Mouse (Mus musculus): ENCODE data around the gene Thop1. TPM values are rescaled to one million over a fixed set of nuclear protein-coding genes. Genes with fewer than 3 reads are reported as not detected.

Gene Thop1
- total and polyA plus RNA-seq, 3 experiments: 81.1 to 123 (median 94.5) TPM

DNA sequence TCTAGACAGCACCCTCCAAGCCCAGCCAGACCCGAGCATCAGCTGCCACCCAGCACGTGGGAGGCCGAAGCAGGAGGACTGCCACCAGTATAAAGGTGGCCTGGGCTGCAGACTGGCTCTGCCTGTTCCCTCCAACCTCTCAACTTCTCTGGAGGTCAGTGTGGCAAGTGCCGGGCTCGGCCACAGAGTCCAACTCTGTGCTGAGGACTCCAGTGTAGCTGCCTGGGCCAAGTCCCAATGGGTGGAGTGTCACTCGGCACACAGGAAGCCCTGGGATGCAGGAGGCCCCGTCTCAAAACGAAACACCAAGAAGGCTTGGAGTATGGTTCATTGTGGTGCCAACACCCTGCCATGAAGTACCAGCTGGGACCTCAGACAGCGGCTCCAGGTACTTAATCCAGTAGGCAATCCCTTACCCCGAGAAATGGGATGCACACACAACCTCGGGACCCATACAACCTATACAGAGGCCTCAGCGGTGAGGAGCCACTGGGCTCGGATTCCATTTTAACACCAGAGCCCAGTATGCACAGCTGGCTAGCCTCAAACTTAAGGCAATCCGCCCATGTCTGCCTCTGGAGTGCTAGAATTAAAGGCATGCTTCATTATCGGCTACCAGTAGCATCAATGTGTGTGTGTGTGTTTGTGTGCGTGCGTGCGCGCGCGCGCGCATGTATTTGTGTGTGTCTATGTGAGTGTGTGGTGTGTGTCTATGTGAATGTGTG lies 12.3 kb upstream of the Thop1 start:
- Histone ChIP-seq H3K9ac (ENCODE audit: insufficient read depth, low read depth) (no peak overlapping the region), H3K79me2 (replicated peaks; ENCODE audit: control insufficient read depth, extremely low read depth, insufficient read depth, poor library complexity, severe bottlenecking) (peaks cover 56% of the 10 kb centered on the region), H3K36me3 (replicated peaks in 1 of 2; ENCODE audit: control insufficient read depth in 1 of 2, insufficient read depth in 1 of 2, low read length in 1 of 2) (peaks cover 14 to 61% of the 10 kb centered on the region in 2 experiments), H3K4me2 (ENCODE audit: insufficient read depth, low read depth, poor library complexity, severe bottlenecking) (no peak overlapping the region), H3K27me3 (replicated peaks) (no peaks in the 10 kb centered on the region), H3K9me3 (replicated peaks; ENCODE audit: low read length) (no peaks in the 10 kb centered on the region), H3K4me1 (ENCODE audit: control insufficient read depth in 1 of 2, insufficient read depth in 2 of 2) (peaks cover 8 to 33% of the 10 kb centered on the region in 2 experiments), H3K4me3 (replicated peaks in 1 of 3; ENCODE audit: low read depth in 2 of 3, low read length in 2 of 3, poor library complexity in 1 of 3) (no peak overlapping the region), H3K27ac (ENCODE audit: insufficient read depth, low read depth) (no peak overlapping the region)
- no peak for TF ChIP-seq ZC3H11A (IDR thresholded peaks at IDR 0.05; ENCODE audit: low read depth, low read length)
- no peak for TF ChIP-seq MXI1 (IDR thresholded peaks at IDR 0.05; ENCODE audit: low read depth, low read length)
- no peak for TF ChIP-seq SIN3A (IDR thresholded peaks at IDR 0.05; ENCODE audit: low read length)
- no peak for TF ChIP-seq ZKSCAN1 (IDR thresholded peaks at IDR 0.05; ENCODE audit: borderline replicate concordance, low read depth, low read length)
- no peak for TF ChIP-seq ELF1 (IDR thresholded peaks at IDR 0.05; ENCODE audit: low read depth, low read length)
- no peak for TF ChIP-seq E2F4 (IDR thresholded peaks at IDR 0.05; ENCODE audit: insufficient replicate concordance, low read depth, low read length)
- TF ChIP-seq RAD21 (IDR thresholded peaks at IDR 0.05; ENCODE audit: low read depth, low read length): no peak
- TF ChIP-seq MAX (IDR thresholded peaks at IDR 0.05; ENCODE audit: low read length): no peak
- no peak for TF ChIP-seq POLR2A (IDR thresholded peaks at IDR 0.05; ENCODE audit: low read depth, low read length)
- TF ChIP-seq ETS1 (conservative IDR thresholded peaks at IDR 0.05; ENCODE audit: low read depth, low read length): no peak
- no peak for TF ChIP-seq JUN (IDR thresholded peaks at IDR 0.05; ENCODE audit: insufficient read depth, low read depth, low read length)
- no peak for TF ChIP-seq USF2 (conservative IDR thresholded peaks at IDR 0.05; ENCODE audit: low read depth, low read length)
- TF ChIP-seq ZNF384 (IDR thresholded peaks at IDR 0.05; ENCODE audit: low read depth, low read length): no peak
- TF ChIP-seq TBP (conservative IDR thresholded peaks at IDR 0.05; ENCODE audit: low read depth, low read length): no peak
- no peak for TF ChIP-seq MAZ (IDR thresholded peaks at IDR 0.05; ENCODE audit: low read depth, low read length)
- DNase-seq (ENCODE audit: extremely low read depth): no peak
- in situ Hi-C loops (cut with MboI; ENCODE audit: low pct_ligation_motif_present, low pct_unique_long_range_greater_than_20kb, low sequenced_read_pairs): no loop called here
- dilution Hi-C loops (cut with MboI; ENCODE audit: extremely low pct_ligation_motif_present, extremely low pct_unique_long_range_greater_than_20kb, low sequenced_read_pairs): no loop called here

DNA sequence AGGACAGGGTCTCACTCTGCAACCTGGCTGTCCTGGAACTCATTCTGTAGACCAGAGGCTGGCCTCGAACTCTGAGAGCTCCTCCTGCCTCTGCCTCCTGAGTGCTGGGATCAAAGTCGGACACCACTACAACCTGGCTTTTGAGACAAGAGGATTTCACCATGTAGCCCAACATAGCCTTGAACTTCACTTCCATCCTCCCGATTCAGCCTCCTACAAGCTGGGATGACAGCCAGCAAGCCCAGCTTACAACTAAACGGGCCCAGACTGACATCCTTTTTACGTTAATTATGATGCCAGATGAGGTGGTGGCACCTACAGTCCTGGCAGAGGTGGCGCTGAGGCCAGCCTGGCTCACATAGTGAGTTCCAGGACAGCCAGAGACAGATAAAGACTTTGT lies 10.9 kb upstream of the Thop1 start:
- no peaks in the 10 kb centered on the region for H3K27me3 ChIP-seq (replicated peaks)
- no peaks in the 10 kb centered on the region for H3K9me3 ChIP-seq (replicated peaks; ENCODE audit: low read length)
- no peak overlapping the region for H3K27ac ChIP-seq (ENCODE audit: insufficient read depth, low read depth)
- dilution Hi-C loops (cut with MboI; ENCODE audit: extremely low pct_ligation_motif_present, extremely low pct_unique_long_range_greater_than_20kb, low sequenced_read_pairs): no loop called here
- in situ Hi-C loops (cut with MboI; ENCODE audit: low pct_ligation_motif_present, low pct_unique_long_range_greater_than_20kb, low sequenced_read_pairs): no loop called here
- peaks cover 8 to 33% of the 10 kb centered on the region in 2 experiments for H3K4me1 ChIP-seq (ENCODE audit: control insufficient read depth in 1 of 2, insufficient read depth in 2 of 2)
- H3K4me2 ChIP-seq (ENCODE audit: insufficient read depth, low read depth, poor library complexity, severe bottlenecking): peak overlapping the region; percentile 90
- H3K9ac ChIP-seq (ENCODE audit: insufficient read depth, low read depth): peak overlapping the region; percentile 92
- H3K4me3 ChIP-seq (replicated peaks in 1 of 3; ENCODE audit: low read depth in 2 of 3, low read length in 2 of 3, poor library complexity in 1 of 3): peak overlapping the region; percentile 92 to 96 (median 95)
- peaks cover 53% of the 10 kb centered on the region for H3K79me2 ChIP-seq (replicated peaks; ENCODE audit: control insufficient read depth, extremely low read depth, insufficient read depth, poor library complexity, severe bottlenecking)
- no peak for DNase-seq (ENCODE audit: extremely low read depth)
- peaks cover 8 to 47% of the 10 kb centered on the region in 2 experiments for H3K36me3 ChIP-seq (replicated peaks in 1 of 2; ENCODE audit: control insufficient read depth in 1 of 2, insufficient read depth in 1 of 2, low read length in 1 of 2)
- TF ChIP-seq CTCF (conservative IDR thresholded peaks at IDR 0.05 in 1 of 2, IDR thresholded peaks at IDR 0.05 in 1 of 2; ENCODE audit: low read depth in 2 of 2, low read length in 2 of 2) (no peak), GABPA (IDR thresholded peaks at IDR 0.05; ENCODE audit: insufficient replicate concordance, low read depth, low read length) (no peak), MAX (IDR thresholded peaks at IDR 0.05; ENCODE audit: low read length) (no peak), POLR2AphosphoS2 (IDR thresholded peaks at IDR 0.05; ENCODE audit: low read depth, low read length) (no peak), HCFC1 (IDR thresholded peaks at IDR 0.05; ENCODE audit: low read depth, low read length) (no peak), TBP (conservative IDR thresholded peaks at IDR 0.05; ENCODE audit: low read depth, low read length) (no peak), PAX5 (IDR thresholded peaks at IDR 0.05; ENCODE audit: low read length) (no peak), CHD1 (IDR thresholded peaks at IDR 0.05; ENCODE audit: low read depth, low read length) (no peak), MYC (IDR thresholded peaks at IDR 0.05; ENCODE audit: low read depth, low read length) (no peak), MAZ (IDR thresholded peaks at IDR 0.05; ENCODE audit: low read depth, low read length) (no peak), MAFK (IDR thresholded peaks at IDR 0.05; ENCODE audit: insufficient replicate concordance, low read length) (no peak), SIN3A (IDR thresholded peaks at IDR 0.05; ENCODE audit: low read length) (no peak), UBTF (IDR thresholded peaks at IDR 0.05; ENCODE audit: low read depth, low read length) (no peak), KAT2A (IDR thresholded peaks at IDR 0.05; ENCODE audit: insufficient replicate concordance, low read length) (no peak), MEF2A (IDR thresholded peaks at IDR 0.05; ENCODE audit: borderline replicate concordance, low read depth, low read length) (no peak)

All from CH12.LX (cell line).